Comparison of ENCODE assay signal across 8 mouse cellular contexts in genomic region chr7:110801028-110801427, GRCm38 (mm10). TPM values are rescaled to one million over a fixed set of nuclear protein-coding genes. Genes with fewer than 3 reads are reported as not detected.
DNase-seq lines count a peak whose midpoint lies in the region; ATAC-seq lines count a peak whose summit lies in the region.

No protein-coding gene starts in this region.

- no peak overlapping the region for H3K4me3 ChIP-seq in kidney, embryonic 16.5 days (ENCODE audit: low read length)

- H3K27me3 ChIP-seq in kidney, embryonic 16.5 days (ENCODE audit: insufficient read depth, low read length) = no peaks in the 10 kb centered on the region

- peak; percentile 76 for DNase-seq in kidney, adult 11 months
- DNase-seq in cerebellum, postnatal 4 days (ENCODE audit: low spot score in 2 of 2) = peak; percentile 81 to 85
- DNase-seq in gastrocnemius, adult 8-10 months (ENCODE audit: low spot score in 2 of 2) = peak; percentile 73 to 77
- peak; percentile 77 to 90 for DNase-seq in kidney, adult 8-10 months
- peak; percentile 83 for DNase-seq in liver
- DNase-seq in spleen, postnatal 14 days (ENCODE audit: low spot score in 2 of 2) = peak; percentile 69 to 80

- H3K4me1 ChIP-seq in kidney, embryonic 16.5 days (ENCODE audit: insufficient read depth, low read length) = peaks cover 14% of the 10 kb centered on the region

- no peak overlapping the region for H3K27ac ChIP-seq in kidney, embryonic 16.5 days (ENCODE audit: low read length)

- ATAC-seq in kidney, embryonic 16.5 days (ENCODE audit: low FRiP score, low TSS enrichment) = no peak
- ATAC-seq in monocyte, adult 5-6 weeks (replicated peaks; ENCODE audit: insufficient number of reproducible peaks, low FRiP score, low TSS enrichment, poor library complexity, severe bottlenecking) = 0 out of 2 replicates have a peak, but pooled peaks have one; percentile 37

- WGBS in kidney, embryonic 16.5 days = 1% methylated on average over 4 of the region's 4 CpGs

- no peak overlapping the region for H3K4me2 ChIP-seq in kidney, embryonic 16.5 days (replicated peaks; ENCODE audit: low read depth, low read length)

- H3K9ac ChIP-seq in kidney, embryonic 16.5 days (replicated peaks; ENCODE audit: low read length) = no peak overlapping the region

- H3K9me3 ChIP-seq in kidney, embryonic 16.5 days (ENCODE audit: low read length) = no peaks in the 10 kb centered on the region

- H3K36me3 ChIP-seq in kidney, embryonic 16.5 days (ENCODE audit: insufficient read depth, low read length) = 0 out of 2 replicates have a peak, but pooled peaks cover 3% of the 10 kb centered on the region

RNA-seq across cellular contexts. Expression of gene Ampd3, which starts 33.0 kb away (rescaled TPM):
- 8.8 and 10.1 TPM in 2 replicates for polyA plus RNA-seq in kidney, embryonic 16.5 days (2015; fragmentation: Nextera tagmentation; extraction: Ambion mirVana)
- total RNA-seq in gastrocnemius, adult 8-10 months (2022) = 10 to 100 TPM in 2 of 4 experiments, 1 to 10 TPM in 2; 7.4 to 11.7 (median 9.5) TPM
- 13.4 to 25.6 TPM (median 13.7 TPM) in 3 replicates for total RNA-seq in monocyte, adult 5-6 weeks (2017)

RNA-seq across cellular contexts. Expression of gene Rnf141, which starts 43.2 kb away (rescaled TPM):
- 30.3 and 32.2 TPM in 2 replicates for polyA plus RNA-seq in kidney, embryonic 16.5 days (2015; fragmentation: Nextera tagmentation; extraction: Ambion mirVana)
- total RNA-seq in gastrocnemius, adult 8-10 months (2022) = 10 to 100 TPM; 19.8 to 25.9 (median 23.2) TPM
- total RNA-seq in monocyte, adult 5-6 weeks (2017) = 19.8 to 50.6 TPM (median 21.2 TPM) in 3 replicates
